Mouse (Mus musculus): ENCODE results near the gene Crtac1.

DNA sequence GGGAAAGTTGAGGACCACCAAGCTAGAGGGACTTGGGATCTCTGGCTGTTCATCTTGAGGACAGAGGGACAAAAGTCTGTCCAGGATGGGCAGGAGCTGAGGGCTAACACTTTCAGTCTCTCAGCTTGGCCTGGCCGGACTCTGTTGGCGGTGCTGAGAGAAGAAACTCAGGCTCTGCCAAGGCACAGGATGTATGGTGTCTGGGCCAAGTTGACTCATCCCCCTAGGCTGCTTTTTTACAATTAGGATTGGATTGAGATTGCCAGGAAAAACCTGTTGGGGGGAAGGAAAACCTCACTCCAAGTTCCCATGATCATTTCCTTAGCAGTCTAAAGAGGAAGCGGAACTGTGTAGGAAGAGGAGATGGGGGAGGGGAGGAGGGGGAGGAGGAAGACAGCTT is 173.6 kb downstream of the Crtac1 start:
- no peak for TF ChIP-seq CTCF (IDR thresholded peaks at IDR 0.05; ENCODE audit: low read depth)
- TF ChIP-seq EP300 (IDR thresholded peaks at IDR 0.05; ENCODE audit: low read depth), result no peak
